Mouse (Mus musculus): ENCODE measurements around the gene 9130230L23Rik. TPM values are rescaled to one million over a fixed set of nuclear protein-coding genes. Genes with fewer than 3 reads are reported as not detected.

9130230L23Rik gene
- total and polyA plus RNA-seq, 3 experiments = 0.22 TPM; not detected in 2

DNA sequence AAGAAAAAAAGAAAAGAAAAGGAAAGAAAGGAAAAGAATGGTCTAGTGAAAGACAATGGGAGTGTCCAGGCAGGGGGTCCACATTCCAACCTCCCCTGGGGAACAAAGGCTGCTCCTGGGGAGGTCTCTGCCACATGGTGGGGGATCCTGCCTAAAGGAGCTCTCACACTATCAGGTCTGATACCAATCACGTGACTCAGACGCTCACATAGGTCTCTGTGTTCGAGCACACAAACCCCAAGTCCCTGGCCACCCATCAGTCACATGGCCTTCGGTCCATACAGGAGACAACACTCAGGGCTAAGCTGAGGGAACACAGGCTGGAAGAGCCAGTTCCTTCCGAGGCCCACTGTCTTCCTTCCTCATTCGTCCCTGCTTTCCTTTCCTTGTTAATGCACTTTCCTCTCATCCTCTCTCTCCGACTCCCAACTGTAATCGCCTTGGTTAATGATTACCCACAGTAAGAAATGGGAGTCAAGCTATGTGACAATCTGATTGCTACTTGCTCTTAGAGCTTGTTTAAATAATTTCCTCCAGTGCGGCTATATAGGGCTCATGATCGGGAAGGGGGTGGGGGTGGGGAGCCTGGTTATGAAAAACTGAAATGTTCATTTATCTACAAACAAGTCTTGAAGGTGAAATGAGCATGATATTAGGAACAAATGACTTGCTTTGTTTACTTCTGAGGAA, 38.7 kb upstream of the 9130230L23Rik start:
- Histone ChIP-seq H3K4me3 (ENCODE audit: control insufficient read depth in 1 of 2, insufficient read depth in 1 of 2, low read depth in 2 of 2, low read length in 2 of 2) (no peak overlapping the region), H3K79me2 (ENCODE audit: control insufficient read depth, insufficient read depth, low read length, poor library complexity) (no peaks in the 10 kb centered on the region), H3K36me3 (ENCODE audit: control insufficient read depth in 1 of 2, insufficient read depth in 2 of 2, low read length in 2 of 2) (no peaks in the 10 kb centered on the region), H3K9ac (ENCODE audit: control insufficient read depth, low read depth, low read length, poor library complexity, severe bottlenecking) (no peak overlapping the region), H3K9me3 (replicated peaks; ENCODE audit: insufficient read depth, low read length) (no peaks in the 10 kb centered on the region), H3K27me3 (ENCODE audit: control insufficient read depth in 1 of 2, insufficient read depth in 2 of 2, low read length in 2 of 2) (peaks cover 0 to 2% of the 10 kb centered on the region in 2 experiments; a peak in 1 of 4 replicates), H3K27ac (ENCODE audit: control insufficient read depth, low read depth, low read length) (no peak overlapping the region), H3K4me1 (ENCODE audit: control insufficient read depth in 1 of 2, insufficient read depth in 2 of 2, low read length in 2 of 2) (no peaks in the 10 kb centered on the region)
- no peak for TF ChIP-seq NRF1 (IDR thresholded peaks at IDR 0.05; ENCODE audit: insufficient read depth, low read depth, low read length, poor library complexity, severe bottlenecking)
- no peak for TF ChIP-seq CHD2 (IDR thresholded peaks at IDR 0.05; ENCODE audit: low read length)
- 0 out of 2 replicates have a peak, but pooled peaks have one; percentile 15 for TF ChIP-seq USF1 (IDR thresholded peaks at IDR 0.05; ENCODE audit: low read depth, low read length)
- no peak for TF ChIP-seq ZNF384 (IDR thresholded peaks at IDR 0.05; ENCODE audit: low read depth, low read length)
- DNase-seq (ENCODE audit: low read depth, low spot score) = no peak

DNA sequence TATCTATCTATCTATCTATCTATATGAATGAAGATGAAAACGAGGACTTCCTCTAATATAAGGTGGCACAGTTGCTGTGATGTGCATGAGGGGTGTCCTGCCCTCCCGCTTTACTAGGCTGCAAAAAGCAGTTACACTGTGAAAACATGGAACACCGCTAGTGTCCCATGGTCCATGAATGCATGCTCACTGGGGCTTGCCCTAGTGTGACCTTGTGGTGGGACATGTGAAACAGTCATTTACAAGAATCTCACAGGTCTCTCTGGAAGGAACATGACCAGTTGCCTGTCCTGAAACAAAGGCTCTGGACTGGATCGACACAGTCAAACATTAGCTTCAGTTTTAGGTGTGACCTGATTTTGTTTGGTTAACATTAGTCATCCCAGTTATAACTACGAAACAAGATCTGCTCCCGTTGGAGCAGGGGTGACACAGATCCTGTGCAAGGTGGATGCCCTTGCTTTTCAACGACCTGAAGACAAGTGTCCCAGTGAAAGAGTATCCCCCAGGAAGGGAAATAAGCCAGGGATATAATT, 36.7 kb upstream of the 9130230L23Rik start:
- Histone ChIP-seq H3K27ac (ENCODE audit: control insufficient read depth, low read depth, low read length) (no peak overlapping the region), H3K4me3 (ENCODE audit: control insufficient read depth in 1 of 2, insufficient read depth in 1 of 2, low read depth in 2 of 2, low read length in 2 of 2) (no peak overlapping the region), H3K27me3 (ENCODE audit: control insufficient read depth in 1 of 2, insufficient read depth in 2 of 2, low read length in 2 of 2) (peaks cover 0 to 2% of the 10 kb centered on the region in 2 experiments; a peak in 1 of 4 replicates), H3K36me3 (ENCODE audit: control insufficient read depth in 1 of 2, insufficient read depth in 2 of 2, low read length in 2 of 2) (no peaks in the 10 kb centered on the region), H3K9ac (ENCODE audit: control insufficient read depth, low read depth, low read length, poor library complexity, severe bottlenecking) (no peak overlapping the region), H3K4me1 (ENCODE audit: control insufficient read depth in 1 of 2, insufficient read depth in 2 of 2, low read length in 2 of 2) (no peaks in the 10 kb centered on the region), H3K9me3 (replicated peaks; ENCODE audit: insufficient read depth, low read length) (no peaks in the 10 kb centered on the region), H3K79me2 (ENCODE audit: control insufficient read depth, insufficient read depth, low read length, poor library complexity) (no peaks in the 10 kb centered on the region)
- DNase-seq (ENCODE audit: low read depth, low spot score) = no peak
- TF ChIP-seq CHD1 (IDR thresholded peaks at IDR 0.05; ENCODE audit: low read depth, low read length) (no peak), MXI1 (IDR thresholded peaks at IDR 0.05; ENCODE audit: low read depth, low read length) (no peak), NELFE (IDR thresholded peaks at IDR 0.05; ENCODE audit: low read depth, low read length) (no peak), EP300 (IDR thresholded peaks at IDR 0.05; ENCODE audit: low read depth in 1 of 2, low read length in 2 of 2) (no peak)

DNA sequence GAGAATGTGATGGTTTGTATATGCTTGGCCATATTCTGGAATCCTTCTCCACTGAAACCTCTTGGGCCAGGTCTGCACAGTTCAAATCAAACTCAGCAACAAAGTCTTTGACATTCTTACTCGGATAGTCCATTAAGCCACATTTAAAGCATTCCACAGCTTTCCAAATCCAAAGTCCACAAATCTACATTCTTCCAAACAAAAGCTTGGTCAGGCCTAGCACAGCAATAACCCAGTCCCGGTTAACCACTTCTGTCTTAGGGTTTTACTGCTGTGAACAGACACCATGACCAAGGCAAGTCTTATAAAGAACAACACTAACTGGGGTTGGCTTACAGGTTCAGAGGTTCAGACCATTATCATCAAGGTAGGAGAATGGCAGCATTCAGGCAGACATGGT, 35.7 kb upstream of the 9130230L23Rik start:
- DNase-seq (ENCODE audit: low read depth, low spot score) = no peak
- Histone ChIP-seq H3K36me3 (ENCODE audit: control insufficient read depth in 1 of 2, insufficient read depth in 2 of 2, low read length in 2 of 2) (no peaks in the 10 kb centered on the region), H3K9me3 (replicated peaks; ENCODE audit: insufficient read depth, low read length) (no peaks in the 10 kb centered on the region), H3K4me3 (ENCODE audit: control insufficient read depth in 1 of 2, insufficient read depth in 1 of 2, low read depth in 2 of 2, low read length in 2 of 2) (no peak overlapping the region), H3K9ac (ENCODE audit: control insufficient read depth, low read depth, low read length, poor library complexity, severe bottlenecking) (no peak overlapping the region), H3K79me2 (ENCODE audit: control insufficient read depth, insufficient read depth, low read length, poor library complexity) (no peaks in the 10 kb centered on the region), H3K27ac (ENCODE audit: control insufficient read depth, low read depth, low read length) (no peak overlapping the region), H3K27me3 (ENCODE audit: control insufficient read depth in 1 of 2, insufficient read depth in 2 of 2, low read length in 2 of 2) (peaks cover 0 to 4% of the 10 kb centered on the region in 2 experiments; a peak in 1 of 4 replicates), H3K4me1 (ENCODE audit: control insufficient read depth in 1 of 2, insufficient read depth in 2 of 2, low read length in 2 of 2) (no peaks in the 10 kb centered on the region)
- no peak for TF ChIP-seq EP300 (IDR thresholded peaks at IDR 0.05; ENCODE audit: low read depth in 1 of 2, low read length in 2 of 2)
- TF ChIP-seq POLR2AphosphoS2 (IDR thresholded peaks at IDR 0.05; ENCODE audit: low read length) = no peak
- no peak for TF ChIP-seq E2F4 (IDR thresholded peaks at IDR 0.05; ENCODE audit: borderline replicate concordance, low read depth, low read length)
- TF ChIP-seq MAX (IDR thresholded peaks at IDR 0.05; ENCODE audit: low read length) = no peak
- TF ChIP-seq HCFC1 (IDR thresholded peaks at IDR 0.05; ENCODE audit: low read depth, low read length) = no peak
- TF ChIP-seq CHD1 (IDR thresholded peaks at IDR 0.05; ENCODE audit: low read depth, low read length) = no peak
- TF ChIP-seq ZKSCAN1 (IDR thresholded peaks at IDR 0.05; ENCODE audit: low read depth, low read length) = no peak
- TF ChIP-seq TAL1 (IDR thresholded peaks at IDR 0.05; ENCODE audit: low read length) = no peak

Data from MEL (cell line).